Mouse (Mus musculus) c-Kit-negative CD71-positive TER-119-positive erythroid progenitor cells, embryonic 14.5 days (primary cell): ENCODE data around the gene Fstl4.
"Not testable (repeated sequence)": the region's sequence is repeated elsewhere in the genome, so short reads cannot be mapped to it uniquely, and the experiment has no call there.

ENCODE experiments used
- DNase-seq: peaks from one replicate; pipeline ENCODE4 v3.0.0-alpha.2; 2013; ENCODE audit warnings: low read depth, low spot score

Gene Fstl4

DNA sequence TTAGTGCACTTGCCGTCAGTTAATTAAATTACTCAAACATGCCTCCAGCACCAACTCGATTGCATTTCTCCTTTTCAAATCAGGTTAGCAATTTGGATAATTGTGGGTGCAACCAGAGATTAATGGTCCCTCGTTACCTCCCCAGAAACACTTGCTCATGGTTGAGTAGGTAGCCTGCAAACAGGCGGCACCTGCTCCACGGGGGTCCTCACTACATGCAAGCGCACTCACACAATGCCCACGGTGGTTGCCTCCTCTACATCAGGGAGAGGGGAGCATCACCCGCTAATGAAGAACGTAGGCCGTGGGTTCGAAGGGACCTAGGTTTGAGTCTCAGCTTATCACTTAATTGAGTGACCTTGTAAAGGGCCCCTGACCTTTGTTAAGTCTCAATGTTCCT, 371.9 kb downstream of the Fstl4 start:
- no peak for DNase-seq

DNA sequence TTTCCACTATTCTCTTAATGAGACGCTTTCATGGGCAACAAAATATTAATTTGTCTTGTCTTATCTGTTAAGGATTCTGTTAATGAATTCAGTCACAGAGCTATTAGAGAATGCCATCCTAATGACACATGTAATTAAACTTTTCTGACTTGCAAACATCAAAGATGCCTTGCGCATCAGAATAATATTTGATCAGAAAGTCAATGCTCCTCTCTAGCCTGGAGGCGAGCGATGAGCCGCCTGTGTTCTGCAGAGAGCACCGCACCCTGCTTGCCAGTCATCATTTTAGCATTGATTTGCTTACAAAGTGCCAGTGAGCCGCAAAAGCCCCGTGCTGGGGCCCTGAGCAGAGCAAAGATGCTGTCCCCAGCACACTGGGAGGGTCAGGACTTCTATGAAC, 372.9 kb downstream of the Fstl4 start:
- no peak for DNase-seq

- DNase-seq = no peak
Observed at GRCm38 (mm10) chr11:53138212-53138611, 373.8 kb downstream of the Fstl4 start.

- no peak for DNase-seq
Observed at GRCm38 (mm10) chr11:53139666-53140065, 375.2 kb downstream of the Fstl4 start.

DNA sequence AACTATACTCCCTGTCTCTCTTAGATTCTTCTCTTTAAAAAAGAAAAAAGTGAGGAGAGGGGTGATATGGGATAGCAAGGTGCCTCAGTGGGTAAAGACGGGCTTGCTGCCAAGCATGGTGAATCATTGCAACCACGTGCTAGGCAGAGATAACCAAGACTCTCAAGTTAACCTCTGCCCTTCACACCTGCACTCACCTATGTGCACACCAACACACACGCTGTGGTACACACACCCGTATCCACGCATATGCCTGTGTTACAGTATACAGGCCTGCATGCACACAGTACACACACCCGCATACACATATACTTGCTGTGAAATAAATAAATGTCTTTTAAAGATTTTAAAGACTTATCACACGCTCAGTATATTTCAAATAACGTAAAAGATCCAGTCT, 375.8 kb downstream of the Fstl4 start:
- DNase-seq = no peak

GRCm38 (mm10) chr11:53140722-53141400, 376.4 kb downstream of the Fstl4 start:
- DNase-seq = no peak

- no peak for DNase-seq
Observed at GRCm38 (mm10) chr11:53143522-53143921, 379.1 kb downstream of the Fstl4 start.

DNA sequence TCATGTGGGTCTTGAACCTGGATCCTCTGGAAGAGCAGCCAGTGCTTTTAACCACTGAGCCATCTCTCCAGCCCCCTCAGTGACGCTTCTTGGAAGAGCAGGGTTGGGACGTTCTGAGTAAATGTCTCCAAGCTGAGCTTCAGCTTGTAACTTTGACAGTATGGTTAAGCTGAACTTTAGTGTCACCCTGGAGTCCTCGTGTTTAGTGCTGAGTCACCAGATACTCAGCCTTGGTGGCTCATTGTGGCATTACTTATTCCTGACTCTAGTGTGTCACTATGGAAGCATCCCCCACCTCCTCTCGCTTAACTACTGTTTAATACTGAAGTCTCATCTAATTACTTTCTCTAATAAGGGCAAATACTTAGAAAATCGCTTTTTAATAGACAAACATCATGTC, 380.1 kb downstream of the Fstl4 start:
- no peak for DNase-seq

- no peak for DNase-seq
Observed at GRCm38 (mm10) chr11:53146290-53146689, 381.9 kb downstream of the Fstl4 start.

DNA sequence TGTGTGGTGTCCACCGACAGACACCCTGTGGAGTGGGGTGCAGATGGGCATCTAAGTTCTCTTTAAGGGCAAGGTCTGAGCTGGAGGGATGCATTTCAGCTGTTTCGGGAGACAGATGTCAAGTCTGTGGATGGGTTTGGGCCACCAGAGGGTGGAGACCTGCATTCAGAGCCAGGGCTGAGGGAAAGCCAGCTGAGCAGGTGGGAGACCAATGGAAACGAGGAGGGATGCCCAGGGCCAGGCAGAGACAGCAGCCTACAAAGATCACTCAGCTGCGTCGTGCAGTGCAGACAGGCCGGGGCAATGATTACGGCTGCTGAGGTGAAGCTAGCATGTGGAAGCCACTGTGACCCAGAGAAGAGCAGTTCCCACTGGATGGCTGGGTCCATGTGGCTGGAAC, 392.0 kb downstream of the Fstl4 start:
- no peak for DNase-seq

GRCm38 (mm10) chr11:53157621-53158259, 393.3 kb downstream of the Fstl4 start:
- DNase-seq = no peak

DNA sequence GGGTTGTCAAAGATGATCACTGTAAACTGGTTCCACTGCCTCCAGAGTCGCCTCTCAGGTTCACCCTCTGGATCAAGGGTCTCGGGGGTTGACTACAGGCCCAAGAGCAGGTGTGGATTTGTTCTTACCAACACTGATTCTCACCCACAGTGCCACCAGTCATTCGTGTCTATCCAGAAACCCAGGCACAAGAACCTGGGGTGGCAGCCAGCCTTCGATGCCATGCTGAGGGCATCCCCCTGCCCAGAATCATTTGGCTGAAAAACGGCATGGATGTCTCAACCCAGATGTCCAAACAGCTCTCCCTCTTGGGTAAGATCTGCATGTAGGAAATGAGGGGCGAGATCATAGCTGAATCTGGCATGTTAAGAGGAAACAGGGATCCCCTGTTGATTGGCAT, 398.0 kb downstream of the Fstl4 start:
- DNase-seq = no peak

GRCm38 (mm10) chr11:53166478-53166877, 402.0 kb downstream of the Fstl4 start:
- no peak for DNase-seq

GRCm38 (mm10) chr11:53182177-53182852, 417.9 kb downstream of the Fstl4 start:
- no peak for DNase-seq

- DNase-seq = no peak
Observed at GRCm38 (mm10) chr11:53182858-53183257, 418.4 kb downstream of the Fstl4 start.

GRCm38 (mm10) chr11:53184046-53184445, 419.6 kb downstream of the Fstl4 start:
- no peak for DNase-seq

- DNase-seq = no peak
Observed at GRCm38 (mm10) chr11:53184698-53185097, 420.3 kb downstream of the Fstl4 start.

DNA sequence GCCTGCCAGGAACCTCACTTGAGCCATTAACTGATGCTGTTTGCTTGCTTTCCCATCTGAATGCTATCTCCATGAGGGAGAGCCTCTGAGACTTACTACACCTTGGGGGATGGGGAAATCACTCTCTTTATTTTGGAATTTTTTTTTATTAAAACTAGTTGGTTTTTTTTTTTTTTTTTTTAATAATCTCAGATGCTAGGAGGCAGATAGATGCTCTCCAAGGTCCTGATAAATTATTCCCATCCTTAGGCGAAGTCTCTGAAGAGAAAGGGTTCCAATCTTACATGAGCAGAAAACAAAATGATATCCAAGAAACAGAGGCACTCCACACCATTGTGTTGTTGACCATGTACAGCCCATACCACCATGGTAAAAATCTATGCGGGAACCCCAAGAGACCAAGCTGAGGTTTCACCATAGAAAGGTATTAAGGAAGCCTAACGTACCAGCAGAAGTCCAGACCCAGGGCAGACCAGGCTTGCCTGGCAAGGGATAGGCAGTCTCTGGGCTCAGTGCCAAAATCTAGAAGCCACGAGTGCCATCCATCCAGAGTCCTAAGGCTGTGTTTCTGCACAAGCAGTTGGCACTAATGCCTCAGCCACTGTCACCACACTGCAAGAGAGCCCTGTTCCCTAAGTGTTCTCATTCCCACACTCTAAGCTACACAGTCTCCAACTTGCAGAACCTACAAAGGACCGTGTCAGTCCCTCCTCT, 423.1 kb downstream of the Fstl4 start:
- DNase-seq = no peak

- not testable (repeated sequence) for DNase-seq
Observed at GRCm38 (mm10) chr11:53196551-53196950, 432.1 kb downstream of the Fstl4 start.

DNA sequence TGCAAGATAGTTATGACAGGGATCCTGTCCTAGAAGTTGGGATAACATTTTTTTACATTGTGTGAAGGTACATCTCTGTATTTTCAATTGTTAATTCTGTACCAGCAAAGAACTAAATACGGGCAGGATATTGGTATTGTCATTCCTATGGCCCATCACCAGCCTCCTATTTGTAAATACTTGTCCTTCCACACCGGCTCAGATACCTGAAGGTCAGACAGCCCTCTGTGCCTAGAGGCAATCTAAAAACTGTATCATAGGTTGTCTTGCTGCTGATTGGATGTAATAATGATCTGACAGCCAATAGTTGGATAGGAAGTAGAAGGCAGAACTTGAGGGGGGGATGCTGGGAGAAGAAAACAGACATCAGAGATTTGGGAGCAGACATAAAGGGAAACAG, 432.7 kb downstream of the Fstl4 start:
- DNase-seq = no peak

GRCm38 (mm10) chr11:53202459-53203250, 438.2 kb downstream of the Fstl4 start:
- no peak for DNase-seq
